Mouse (Mus musculus) heart, postnatal 0 days (tissue): ENCODE measurements around the gene Sox21. TPM values are rescaled to one million over a fixed set of nuclear protein-coding genes. Genes with fewer than 3 reads are reported as not detected.

Experiments used
- ATAC-seq: fragments of 200-750 bp; cut with Nextera tagmentation; 2 replicates; pipeline ENCODE4 v1.8.0; 2017; ENCODE audit warnings: low read depth, moderate number of reproducible peaks, moderate library complexity; ENCODE audit not compliant: insufficient read depth
- DNase-seq: peaks from one replicate; pipeline ENCODE4 v3.0.0-alpha.2; 2016; ENCODE audit warnings: low spot score
- H3K27ac ChIP-seq: fragments of 300-500 bp; sonication (generic); 2 replicates; pipeline ENCODE4 v1.5.1; 2014; ENCODE audit warnings: low read depth, mild to moderate bottlenecking
- H3K27me3 ChIP-seq: fragments of 300-500 bp; sonication (generic); 2 replicates; pipeline ENCODE4 v1.6.1; 2014; ENCODE audit warnings: low read length, mixed read lengths; ENCODE audit not compliant: control insufficient read depth, insufficient read depth
- H3K36me3 ChIP-seq: fragments of 300-500 bp; sonication (generic); replicated peaks from 2 replicates; pipeline ENCODE4 v1.6.1; 2014; ENCODE audit warnings: low read length, mixed read lengths; ENCODE audit not compliant: control insufficient read depth, insufficient read depth
- H3K4me1 ChIP-seq: fragments of 300-500 bp; sonication (generic); 2 replicates; pipeline ENCODE4 v1.6.1; 2014; ENCODE audit warnings: antibody characterized with exemption; ENCODE audit not compliant: control insufficient read depth, insufficient read depth
- H3K4me2 ChIP-seq: fragments of 300-500 bp; sonication (generic); 2 replicates; pipeline ENCODE4 v1.6.1; 2014; ENCODE audit warnings: low read depth, mild to moderate bottlenecking, low read length, moderate library complexity
- H3K4me3 ChIP-seq: fragments of 300-500 bp; sonication (generic); 2 replicates; pipeline ENCODE4 v1.5.1; 2014; ENCODE audit warnings: low read depth, low read length
- H3K9ac ChIP-seq: fragments of 300-500 bp; sonication (generic); replicated peaks from 2 replicates; pipeline ENCODE4 v1.6.1; 2014; ENCODE audit warnings: low read depth, low read length, mixed read lengths
- H3K9me3 ChIP-seq: fragments of 300-500 bp; sonication (generic); replicated peaks from 2 replicates; pipeline ENCODE4 v1.6.1; 2016; ENCODE audit warnings: low read length; ENCODE audit not compliant: control insufficient read depth
- CTCF ChIP-seq: IDR thresholded peaks from 2 replicates; pipeline ENCODE4 v1.5.1; 2016; ENCODE audit warnings: antibody characterized with exemption, control low read depth, low read depth
- EP300 ChIP-seq: IDR thresholded peaks from 2 replicates; pipeline ENCODE4 v1.6.1; 2016; ENCODE audit warnings: antibody characterized with exemption, low read depth
- WGBS: fragments of 180-500 bp; shearing (Covaris S2); extraction: QIAGEN DNeasy Blood & Tissue Kit; methylation state at CpG from one replicate; pipeline ENCODE4 v1.1.7; 2014; 5-methylcytosine and 5-hydroxymethylcytosine counted together
- polyA plus RNA-seq: library from polyadenylated mRNA; unstranded; fragments of >200 nt; fragmentation: Nextera tagmentation; extraction: Ambion mirVana; gene quantifications from 2 replicates; pipeline ENCODE4 v1.2.1, GENCODE M21; 2015
- total RNA-seq: library from RNA; depleted of rRNA; stranded (reverse); fragments of >200 nt; gene quantifications from 2 replicates; pipeline ENCODE4 v1.2.3, GENCODE M21; 2014; ENCODE audit warnings: low replicate concordance

The Sox21 gene
- total and polyA plus RNA-seq, 2 experiments from 2014 or later = not detected

DNA sequence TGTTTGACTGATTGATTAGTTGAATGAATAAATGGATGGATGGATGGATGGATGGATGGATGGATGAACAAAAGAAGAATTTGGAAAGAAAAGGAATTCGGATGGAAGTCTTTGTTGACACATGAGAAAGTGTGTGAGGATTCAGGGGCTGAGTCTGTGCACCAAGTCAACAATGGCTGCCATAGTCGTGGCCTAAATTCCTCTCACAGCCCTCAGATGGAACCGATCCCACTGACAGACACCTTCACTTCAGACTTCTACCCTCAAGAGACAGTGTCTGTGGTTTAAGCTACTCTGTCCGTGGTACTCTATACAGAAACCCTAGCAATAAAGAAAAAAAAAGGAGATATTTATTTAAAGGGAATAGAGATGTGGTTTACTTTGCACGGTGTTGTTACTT, 34.8 kb downstream of the Sox21 start:
- Histone ChIP-seq H3K27ac (no peak overlapping the region), H3K27me3 (no peaks in the 10 kb centered on the region), H3K9me3 (peaks cover 3% of the 10 kb centered on the region; the same call in 1 of the 2 replicates), H3K4me1 (no peaks in the 10 kb centered on the region), H3K4me3 (no peak overlapping the region), H3K9ac (no peak overlapping the region), H3K36me3 (no peaks in the 10 kb centered on the region), H3K4me2 (no peak overlapping the region)
- ATAC-seq (no peak), DNase-seq (no peak)
- 79% methylated on average over 5 of the region's 5 CpGs for WGBS
- TF ChIP-seq EP300 = no peak
- no peak for TF ChIP-seq CTCF

GRCm38 (mm10) chr14:118200731-118201130, 36.1 kb downstream of the Sox21 start:
- ATAC-seq (no peak), DNase-seq (no peak)
- 75% methylated on average over 3 of the region's 3 CpGs for WGBS
- no peak overlapping the region for H3K9ac ChIP-seq
- H3K9me3 ChIP-seq = peaks cover 3% of the 10 kb centered on the region; the same call in 1 of the 2 replicates
- H3K36me3 ChIP-seq = no peaks in the 10 kb centered on the region
- no peaks in the 10 kb centered on the region for H3K27me3 ChIP-seq
- no peaks in the 10 kb centered on the region for H3K4me1 ChIP-seq
- TF ChIP-seq CTCF = no peak
- TF ChIP-seq EP300 = no peak
- H3K4me3 ChIP-seq = no peak overlapping the region
- no peak overlapping the region for H3K4me2 ChIP-seq
- H3K27ac ChIP-seq = no peak overlapping the region

DNA sequence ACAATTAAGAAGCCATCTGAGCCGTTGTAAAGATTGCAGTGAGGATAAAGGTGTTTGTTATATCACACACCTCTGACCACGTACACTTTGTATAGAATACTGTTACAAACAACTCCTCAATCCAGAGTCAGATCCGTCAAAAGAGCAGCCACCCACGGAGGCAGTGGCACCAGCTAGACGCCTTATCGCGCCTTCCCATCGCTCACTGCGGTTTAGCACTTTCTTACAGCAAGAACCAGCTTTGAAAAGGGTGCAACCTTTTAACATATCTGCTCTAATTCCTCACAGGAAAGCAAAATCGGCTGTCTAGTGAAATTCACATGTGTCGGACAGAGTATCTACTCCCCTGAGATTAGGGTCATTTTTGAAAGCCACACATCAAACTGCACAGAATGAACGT, 39.8 kb downstream of the Sox21 start:
- Histone ChIP-seq H3K9ac (no peak overlapping the region), H3K36me3 (no peaks in the 10 kb centered on the region), H3K27ac (no peak overlapping the region), H3K4me1 (no peaks in the 10 kb centered on the region), H3K27me3 (peaks cover 14% of the 10 kb centered on the region), H3K4me2 (no peak overlapping the region), H3K4me3 (no peak overlapping the region), H3K9me3 (no peaks in the 10 kb centered on the region)
- ATAC-seq (no peak), DNase-seq (no peak)
- WGBS = 63% methylated on average over 12 of the region's 12 CpGs
- TF ChIP-seq CTCF (no peak), EP300 (no peak)

GRCm38 (mm10) chr14:118194219-118194914, 42.5 kb downstream of the Sox21 start:
- WGBS = 52% methylated on average over 13 of the region's 13 CpGs

DNA sequence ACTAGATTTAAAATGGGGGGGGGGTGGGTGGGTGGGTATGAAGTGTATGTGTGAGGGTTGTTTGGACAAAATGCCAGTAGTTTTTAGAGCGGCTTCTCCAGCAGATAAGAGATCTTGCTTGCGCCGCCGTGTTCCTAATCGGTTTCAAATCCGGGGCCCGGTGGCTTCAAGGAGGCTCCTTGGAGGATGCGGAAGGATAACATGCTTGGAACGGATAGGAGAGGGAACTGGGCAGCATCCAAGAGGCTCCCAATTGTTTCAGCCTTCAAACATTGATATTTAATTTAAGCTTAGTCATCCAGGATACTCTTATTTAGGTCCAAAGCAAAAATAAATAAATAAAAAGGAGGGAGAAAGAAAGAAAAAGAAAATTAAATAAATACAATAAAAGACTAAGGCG, 43.2 kb downstream of the Sox21 start:
- no peak for DNase-seq
- WGBS = 49% methylated on average over 10 of the region's 10 CpGs
- Histone ChIP-seq H3K36me3 (no peaks in the 10 kb centered on the region), H3K27ac (no peak overlapping the region), H3K4me1 (no peaks in the 10 kb centered on the region), H3K4me2 (no peak overlapping the region), H3K9ac (no peak overlapping the region), H3K27me3 (peaks cover 14% of the 10 kb centered on the region), H3K9me3 (no peaks in the 10 kb centered on the region), H3K4me3 (no peak overlapping the region)
- TF ChIP-seq CTCF (no peak), EP300 (no peak)
- no peak for ATAC-seq

More at GRCm38 (mm10) chr14:118194219-118194914, 42.5 kb downstream of the Sox21 start:
- no peak for DNase-seq
- Histone ChIP-seq H3K4me1 (no peaks in the 10 kb centered on the region), H3K4me3 (no peak overlapping the region), H3K4me2 (no peak overlapping the region), H3K27me3 (peaks cover 14% of the 10 kb centered on the region), H3K9ac (no peak overlapping the region), H3K36me3 (no peaks in the 10 kb centered on the region), H3K27ac (no peak overlapping the region), H3K9me3 (no peaks in the 10 kb centered on the region)
- TF ChIP-seq CTCF = no peak
- ATAC-seq = no peak
